Mouse (Mus musculus) right cerebral cortex, postnatal 4 days (tissue): Measurements from ENCODE around the gene Disp3.

Experiments used
- DNase-seq: peaks from one replicate; pipeline ENCODE4 v3.0.0-alpha.2; 2022

The Disp3 gene

GRCm38 (mm10) chr4:148288055-148288549, 337 bp upstream of the Disp3 start:
- DNase-seq, result peak; percentile 95

- DNase-seq, result no peak
Observed at GRCm38 (mm10) chr4:148287041-148287440, 724 bp downstream of the Disp3 start.

DNA sequence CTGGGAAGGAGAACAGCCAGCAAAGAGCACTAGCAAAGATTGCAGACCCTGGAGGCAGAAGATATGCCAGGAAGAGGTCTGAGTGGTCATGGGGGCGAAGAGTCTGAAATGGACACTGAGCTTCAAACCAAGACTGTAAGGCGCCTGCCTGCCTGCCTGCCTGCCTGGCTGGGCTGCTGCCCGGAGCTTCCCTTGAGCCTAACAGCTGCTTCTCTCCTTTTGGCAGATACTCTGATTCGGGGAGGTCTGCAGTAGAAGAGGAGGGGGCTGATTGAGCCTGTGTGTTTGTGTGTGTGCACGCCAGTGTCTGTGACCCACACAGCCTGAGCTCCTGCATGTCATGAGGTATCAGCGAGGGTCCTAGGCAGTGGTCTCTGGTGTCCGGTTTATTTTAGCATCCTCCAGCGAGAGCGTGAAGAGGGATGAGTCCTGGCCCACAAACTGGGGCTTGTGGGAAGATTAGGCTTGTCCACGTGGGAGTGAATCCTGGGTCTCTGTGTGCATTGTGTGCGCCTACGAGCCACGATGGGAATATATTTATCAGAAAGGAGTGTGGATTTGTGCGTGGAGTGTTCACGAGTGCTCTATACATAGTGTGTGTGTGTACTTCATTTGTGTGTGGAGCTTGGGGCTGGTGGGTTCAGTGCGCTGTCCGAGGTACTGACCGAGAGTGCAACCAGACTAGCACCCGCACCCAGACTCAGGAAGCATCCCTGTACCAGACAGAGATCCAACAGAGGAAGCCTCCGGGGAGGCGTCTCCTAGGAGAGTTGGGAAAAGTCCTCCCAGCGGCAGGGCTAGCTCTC, 1.3 kb downstream of the Disp3 start:
- peak; percentile 40 for DNase-seq

DNA sequence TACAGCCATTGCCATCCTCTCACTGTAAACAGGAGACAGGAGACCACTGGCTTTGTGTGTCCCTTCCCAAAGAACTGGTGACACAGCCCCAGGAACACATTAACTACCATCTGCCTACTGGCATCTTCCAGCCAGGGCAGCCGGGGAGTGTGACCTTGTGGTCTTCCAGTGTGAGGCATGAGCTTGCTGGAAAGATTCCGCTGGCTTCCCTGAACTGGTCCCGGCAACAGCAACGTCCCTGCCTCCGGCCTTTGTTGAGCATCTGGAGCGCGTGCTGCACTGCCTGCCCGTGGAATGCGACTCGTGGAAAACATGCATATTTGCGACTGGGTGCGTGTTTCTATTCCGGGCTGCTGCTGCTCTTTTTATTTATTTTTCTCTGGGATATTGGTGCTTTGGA, 3.5 kb downstream of the Disp3 start:
- peak; percentile 33 for DNase-seq

- no peak for DNase-seq
Observed at GRCm38 (mm10) chr4:148276816-148277491, 10.8 kb downstream of the Disp3 start.

DNA sequence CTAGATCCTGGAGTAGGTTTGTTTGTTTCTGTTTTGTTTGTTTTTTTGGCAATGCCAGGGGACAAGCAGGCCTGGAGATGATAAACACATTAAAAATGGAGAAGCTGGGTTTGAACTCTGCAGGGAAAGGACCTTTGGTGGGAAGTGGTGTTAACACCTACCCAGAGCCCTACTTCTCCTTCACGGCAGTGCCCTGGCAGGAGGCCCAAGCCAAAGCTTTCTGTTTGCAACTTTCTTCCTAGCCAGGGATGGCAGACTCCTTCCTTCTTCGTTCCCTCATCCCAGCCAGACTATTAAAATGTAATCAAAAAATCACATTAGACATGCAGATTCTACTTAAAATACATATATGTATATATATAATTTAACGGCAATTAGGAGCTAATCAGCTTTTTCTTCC, 13.1 kb downstream of the Disp3 start:
- DNase-seq, result peak; percentile 63

DNA sequence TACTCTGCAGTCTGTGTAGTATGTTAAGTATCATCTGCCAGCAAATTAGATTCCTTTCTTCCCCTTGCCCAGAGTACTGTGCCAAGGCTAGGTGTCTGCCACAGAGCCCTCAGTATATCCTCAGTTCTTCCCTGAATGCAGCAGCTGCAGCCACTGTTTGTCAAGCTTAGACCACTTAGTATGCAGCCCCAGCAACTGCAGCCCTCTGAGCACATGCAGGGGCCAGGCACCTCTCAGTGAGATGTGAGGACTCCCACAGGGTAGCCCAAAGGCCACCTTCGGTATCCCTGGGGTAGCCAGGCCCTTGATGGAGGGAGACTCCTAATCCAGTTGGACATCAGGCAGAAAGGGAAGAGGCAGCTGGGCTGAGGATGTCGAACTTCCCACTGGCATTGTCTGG, 14.5 kb downstream of the Disp3 start:
- DNase-seq, result no peak

DNA sequence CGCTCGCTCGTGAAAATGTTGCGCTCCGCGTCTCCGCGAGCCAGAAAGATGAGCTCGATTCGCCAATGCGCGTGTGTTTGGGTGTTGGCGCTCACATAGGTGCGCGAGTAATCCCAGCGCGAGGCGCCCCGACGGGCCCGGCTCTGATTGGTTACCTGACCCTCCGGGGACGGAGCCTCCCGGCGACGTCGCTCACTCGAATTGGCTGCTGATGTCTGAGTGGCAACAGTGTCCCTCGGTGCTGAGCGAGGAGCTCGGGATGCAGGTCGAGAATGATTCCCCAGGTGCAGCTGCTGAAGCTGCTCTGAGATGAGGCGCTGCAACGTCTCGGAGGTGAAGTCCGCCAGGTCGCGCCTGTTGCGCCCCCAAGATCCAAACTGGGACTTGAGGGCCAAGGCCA, 16.1 kb downstream of the Disp3 start:
- peak; percentile 46 for DNase-seq

- no peak for DNase-seq
Observed at GRCm38 (mm10) chr4:148266973-148267507, 20.7 kb downstream of the Disp3 start.

DNA sequence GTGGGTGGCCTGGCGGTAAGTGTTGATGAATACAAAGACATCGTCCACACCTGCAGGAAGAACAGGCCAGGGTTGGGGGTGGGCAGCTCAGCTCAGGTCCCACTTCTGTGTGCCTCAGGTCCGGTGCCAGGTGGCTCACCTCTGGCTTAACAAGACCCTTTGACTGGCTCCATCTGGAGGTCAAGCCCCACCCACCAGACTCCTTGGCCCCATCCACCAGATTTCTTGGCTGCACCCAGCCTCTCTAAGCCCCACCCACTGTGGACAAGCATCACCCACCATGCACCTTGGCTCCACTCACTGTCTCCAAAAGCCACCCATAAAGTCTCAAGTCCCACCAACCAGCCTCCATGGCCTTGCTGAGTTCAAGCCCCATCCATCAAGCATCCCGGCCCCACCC, 27.8 kb downstream of the Disp3 start:
- no peak for DNase-seq

DNA sequence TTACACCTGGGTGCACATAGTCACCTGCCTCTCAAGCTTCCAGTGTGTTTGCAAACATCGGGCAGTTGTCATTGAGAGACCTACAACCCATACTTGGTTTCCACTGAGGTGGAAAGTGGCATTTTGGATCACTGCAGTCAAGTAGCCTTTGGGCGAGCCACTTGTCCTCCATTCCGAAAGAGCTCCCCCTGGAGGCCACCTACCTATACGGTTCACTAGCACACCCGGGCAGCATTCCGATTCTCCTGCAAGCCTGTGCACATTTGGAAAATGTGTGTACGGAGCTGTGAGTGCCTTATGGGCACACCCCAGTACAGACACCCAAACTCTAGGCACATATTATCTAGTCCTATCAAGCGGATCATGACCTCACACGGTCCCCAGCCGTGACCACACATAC, 38.4 kb downstream of the Disp3 start:
- no peak for DNase-seq

DNA sequence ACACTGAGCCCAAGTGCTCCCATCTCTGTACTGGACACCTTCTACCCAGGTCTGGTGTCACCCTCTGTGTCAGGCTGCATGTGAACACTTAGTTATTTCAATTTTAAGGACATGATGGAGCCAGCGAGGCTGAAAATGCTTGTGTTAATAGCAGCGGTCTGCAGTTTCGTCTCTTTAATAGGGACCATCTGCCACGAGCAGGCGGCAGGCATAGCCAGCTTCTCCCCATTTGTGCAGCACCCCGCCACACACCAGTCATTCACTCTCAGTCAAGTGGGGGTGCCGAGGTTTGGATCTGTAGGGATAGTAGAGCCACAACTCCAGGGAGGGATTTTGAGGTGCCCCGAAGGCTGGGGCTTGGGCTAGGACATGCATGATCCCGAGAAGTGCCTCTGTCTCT, 47.4 kb downstream of the Disp3 start:
- DNase-seq, result no peak

DNA sequence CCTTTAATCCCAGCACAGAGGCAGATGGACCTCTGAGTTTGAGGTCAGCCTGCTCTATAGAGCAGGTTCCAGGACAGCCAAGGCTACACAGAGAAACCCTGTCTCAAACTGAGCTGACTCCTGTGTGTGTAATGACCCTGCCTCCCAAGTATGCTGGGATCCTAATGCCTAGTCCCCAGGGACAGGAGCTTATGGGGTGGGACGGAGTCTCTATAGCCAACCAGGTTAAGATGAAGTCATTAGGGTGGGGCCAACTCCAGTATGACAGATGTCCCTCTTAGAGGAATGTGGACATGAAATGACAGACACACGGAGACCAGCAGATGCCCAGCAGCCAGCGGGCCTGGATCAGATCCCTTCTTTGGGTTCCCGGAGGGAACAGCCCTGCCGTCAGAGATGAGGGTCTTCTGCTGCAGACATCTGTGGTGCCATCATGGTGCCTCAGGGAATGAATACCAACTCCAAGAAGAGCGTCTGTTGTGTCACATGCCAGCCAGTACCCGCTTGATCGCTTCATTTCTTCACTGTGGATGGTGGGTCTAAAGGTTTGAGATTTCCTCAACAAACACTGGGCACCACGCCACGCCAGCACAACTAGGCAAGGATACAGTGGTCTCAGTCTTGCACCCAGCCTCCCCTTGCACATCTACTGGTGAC, 48.2 kb downstream of the Disp3 start:
- peak; percentile 59 for DNase-seq

DNA sequence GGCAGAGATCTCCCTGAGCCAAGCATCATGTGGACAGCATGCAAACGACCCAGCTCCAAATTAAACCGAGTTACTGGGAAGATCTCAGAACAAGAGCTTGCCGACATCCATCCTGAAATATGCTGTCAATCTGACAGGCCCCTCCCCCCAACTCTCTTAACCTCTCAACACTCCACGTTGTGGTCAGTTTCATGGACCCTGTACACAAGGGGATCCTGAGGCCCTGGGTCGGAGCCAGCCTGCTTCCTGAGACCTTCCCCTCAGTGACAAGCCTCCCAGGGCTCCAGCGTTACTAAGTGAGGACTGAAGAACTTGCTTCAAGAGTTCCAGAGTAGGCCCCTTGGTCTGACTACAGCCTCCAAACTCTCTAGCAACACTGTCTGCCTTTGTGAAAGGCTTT, 48.8 kb downstream of the Disp3 start:
- peak; percentile 34 for DNase-seq

- no peak for DNase-seq
Observed at GRCm38 (mm10) chr4:148238218-148238617, 49.5 kb downstream of the Disp3 start.

- no peak for DNase-seq
Observed at GRCm38 (mm10) chr4:148236664-148237063, 51.1 kb downstream of the Disp3 start.

DNA sequence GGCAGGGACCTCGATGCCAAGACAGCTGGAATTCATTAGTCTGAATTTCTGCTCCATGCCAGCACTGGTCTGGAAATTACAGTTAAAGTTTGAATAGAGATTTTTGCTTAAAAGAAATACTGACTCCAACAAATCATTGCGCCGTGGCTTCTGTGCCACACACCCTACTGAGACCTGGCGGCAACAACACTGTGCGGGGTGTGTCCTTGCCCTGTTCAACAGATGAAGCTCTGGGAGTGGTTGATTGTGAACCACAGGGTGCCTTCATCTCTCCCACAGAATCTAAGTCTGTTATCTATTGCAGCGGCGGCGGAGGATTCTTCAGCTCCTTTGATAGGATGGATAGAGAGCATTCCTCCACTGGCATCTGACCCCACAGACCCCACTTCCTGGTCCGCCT, 54.7 kb downstream of the Disp3 start:
- no peak for DNase-seq

GRCm38 (mm10) chr4:148232615-148233014, 55.1 kb downstream of the Disp3 start:
- no peak for DNase-seq

GRCm38 (mm10) chr4:148232124-148232523, 55.6 kb downstream of the Disp3 start:
- no peak for DNase-seq

- DNase-seq, result peak; percentile 39
Observed at GRCm38 (mm10) chr4:148229646-148230045, 58.1 kb downstream of the Disp3 start.

GRCm38 (mm10) chr4:148222983-148223382, 64.8 kb downstream of the Disp3 start:
- DNase-seq, result no peak

DNA sequence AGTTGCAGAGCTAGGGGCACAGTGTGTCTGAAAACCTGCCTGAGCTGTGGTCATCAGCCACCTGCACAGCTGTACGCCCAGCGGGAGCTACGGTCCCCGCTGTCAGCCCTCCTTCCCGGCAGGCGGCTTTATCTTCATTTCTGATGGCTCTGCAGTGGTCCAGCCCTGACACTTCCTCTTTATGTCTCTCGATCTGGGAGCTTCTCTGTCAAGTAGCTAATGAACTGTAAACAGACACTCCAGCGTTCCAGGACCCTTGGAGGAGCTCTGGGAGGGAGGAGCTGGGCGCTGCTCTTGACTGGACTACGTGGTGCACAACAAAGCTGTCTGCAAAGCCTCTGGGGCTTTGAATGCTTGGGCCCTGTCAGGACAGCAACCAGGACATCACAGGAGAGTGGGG, 67.1 kb downstream of the Disp3 start:
- DNase-seq, result no peak

GRCm38 (mm10) chr4:148218238-148218637, 69.5 kb downstream of the Disp3 start:
- peak; percentile 32 for DNase-seq
